Mouse (Mus musculus): ENCODE data around the gene Slc6a9.
A peak's percentile ranks its signal among the peaks of the same experiment; 100 is the strongest.

Gene Slc6a9

DNA sequence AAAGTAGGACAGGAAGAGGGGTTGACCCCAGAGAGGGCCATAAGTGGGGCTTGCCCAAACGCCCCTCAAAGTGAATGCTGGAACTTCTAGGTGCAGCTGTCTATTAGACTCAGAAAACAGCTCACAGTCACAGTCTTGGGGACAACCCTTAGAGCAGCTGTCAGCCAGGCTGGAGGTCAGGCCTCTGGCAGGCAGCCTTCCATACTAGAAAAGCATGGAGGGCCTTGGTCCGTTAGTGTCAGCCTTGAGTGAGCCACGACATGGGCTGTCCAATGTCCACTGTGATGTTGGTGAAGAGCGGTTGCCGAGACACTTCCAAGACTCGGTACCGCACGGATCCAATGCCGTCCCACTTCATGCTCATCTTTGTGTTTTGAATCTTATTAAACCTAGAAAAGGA is 39.3 kb downstream of the Slc6a9 start:
- DNase-seq (ENCODE audit: low spot score in 2 of 2), result no peak

DNA sequence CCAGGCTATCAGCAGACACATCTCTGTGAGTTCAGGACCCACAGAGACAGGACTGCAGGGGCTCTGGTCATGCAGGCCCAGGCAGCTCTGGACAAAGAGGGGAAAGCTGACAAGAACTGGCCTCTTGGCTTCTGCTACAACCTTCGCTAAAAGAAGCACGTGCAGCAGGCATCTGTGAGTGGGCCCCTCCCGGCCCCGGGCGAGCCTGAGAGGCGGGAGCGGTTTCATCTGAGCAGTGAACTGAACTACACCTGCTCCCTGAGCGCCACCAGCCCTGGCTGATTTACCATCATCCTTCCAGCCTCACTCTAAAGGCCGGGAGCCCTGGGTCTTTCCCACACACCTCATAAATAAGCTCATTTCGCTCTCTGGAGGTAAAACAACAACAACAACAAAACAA is 44.0 kb downstream of the Slc6a9 start:
- DNase-seq (ENCODE audit: low spot score in 2 of 2), result no peak

DNA sequence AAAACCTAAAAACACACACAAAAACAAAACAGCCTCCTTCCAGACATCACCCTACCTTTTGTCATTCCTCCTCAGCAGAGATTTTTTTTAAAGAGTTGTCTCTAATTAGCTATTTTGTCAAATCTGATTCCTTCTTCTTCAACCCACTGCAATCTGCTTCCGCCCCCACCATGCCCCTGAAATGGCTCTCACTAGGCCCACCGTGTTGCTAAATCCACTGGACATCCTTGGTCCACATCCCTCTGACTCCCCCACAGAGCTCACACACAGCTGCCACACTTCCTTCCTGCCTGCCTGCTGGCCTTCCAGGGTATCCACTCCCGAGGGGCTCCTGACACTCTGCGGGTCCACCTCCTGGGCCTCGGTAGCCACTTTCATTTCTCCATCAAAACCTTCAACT is 44.4 kb downstream of the Slc6a9 start:
- no peak for DNase-seq (ENCODE audit: low spot score in 2 of 2)

DNA sequence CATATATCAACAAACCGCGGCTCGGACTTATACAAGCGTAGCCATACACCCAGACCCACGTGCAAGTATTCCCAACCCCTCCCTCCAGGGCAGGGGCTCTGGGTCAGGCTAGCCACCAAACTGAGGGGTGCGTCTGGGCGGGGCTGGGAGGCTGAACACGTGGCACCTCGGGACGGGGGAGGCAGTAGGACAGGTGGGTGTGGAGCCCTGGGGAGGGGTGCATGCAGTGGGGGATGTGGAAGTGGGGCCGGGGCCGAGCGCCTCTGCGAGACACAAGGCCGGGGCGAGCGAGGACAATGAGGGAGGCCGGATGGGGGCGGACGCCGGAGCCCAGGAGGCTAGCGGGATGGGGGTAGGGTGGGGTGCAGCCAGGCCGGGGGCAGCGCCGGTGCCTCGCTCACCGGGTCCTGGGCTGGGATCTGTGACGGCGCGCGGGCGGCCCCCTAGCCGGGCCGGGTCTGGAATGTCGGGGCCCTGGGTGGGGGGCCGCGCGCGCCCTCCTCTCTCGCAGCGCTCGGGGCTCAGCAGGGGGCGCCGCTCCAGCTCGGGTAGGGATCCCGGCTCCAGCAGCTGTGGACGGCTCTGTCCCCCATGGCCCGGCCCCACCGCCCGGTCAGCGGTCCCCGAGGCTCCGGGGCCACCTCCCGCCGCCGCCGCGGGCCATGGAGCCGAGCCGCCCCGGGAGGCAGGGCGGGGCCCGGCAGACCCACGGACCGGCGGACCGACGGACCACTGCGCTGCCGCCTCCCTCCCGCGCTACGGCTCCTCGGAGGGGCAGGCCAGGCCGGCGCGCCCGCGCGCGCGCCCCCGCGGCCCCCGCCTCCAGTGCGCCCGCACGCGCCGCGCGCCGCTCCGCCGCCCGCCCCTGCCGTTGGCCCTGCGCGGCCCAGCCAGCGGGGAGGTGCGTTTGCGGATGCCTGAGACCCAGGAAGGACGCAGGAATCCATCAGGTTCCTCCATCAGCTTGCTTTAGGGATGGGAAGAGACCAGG is 48.7 kb downstream of the Slc6a9 start, which contains the start of gene B4galt2:
Gene B4galt2 (minus strand): TSS at position 787 of the 991 bp plus-strand sequence.
- DNase-seq (ENCODE audit: low spot score in 2 of 2), result peak; percentile 74 to 80

DNA sequence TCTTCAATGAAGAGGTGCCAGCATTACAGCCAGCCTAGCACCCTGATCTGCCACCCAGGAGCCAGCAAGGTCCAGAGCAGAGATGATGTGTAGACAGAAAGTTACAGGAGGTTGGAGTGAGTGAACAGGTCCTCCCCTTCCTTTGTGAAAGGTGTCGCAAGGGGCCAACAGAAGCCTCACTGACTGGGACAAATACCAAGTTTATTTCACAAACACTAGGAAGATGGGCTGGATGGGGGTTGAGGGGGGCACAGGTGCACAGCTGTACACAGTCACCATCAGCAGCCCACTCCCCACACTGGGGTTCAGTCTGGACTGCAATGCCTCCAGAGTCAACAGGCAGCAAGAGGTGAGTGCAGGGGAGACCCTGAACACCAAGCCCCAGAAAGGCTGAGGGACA is 49.8 kb downstream of the Slc6a9 start:
- no peak for DNase-seq (ENCODE audit: low spot score in 2 of 2)

DNA sequence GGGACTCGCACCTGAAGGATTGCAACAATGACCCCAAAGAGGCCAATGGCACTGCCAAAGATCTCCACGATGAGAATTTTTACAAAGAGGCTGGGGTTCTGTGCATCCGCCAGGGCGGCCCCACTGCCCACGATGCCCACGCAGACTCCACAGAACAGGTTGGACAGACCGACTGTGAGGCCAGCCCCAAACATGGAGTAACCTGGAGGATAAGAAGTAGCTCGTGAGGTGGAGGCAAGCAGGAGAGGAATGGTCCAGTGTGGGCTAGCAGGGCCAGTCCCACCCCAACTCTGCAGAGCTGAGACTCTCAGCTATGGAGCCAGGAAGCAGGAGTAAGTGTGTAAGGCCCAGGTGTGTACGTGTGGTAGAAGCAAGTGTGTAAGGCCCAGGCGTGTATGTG is 50.8 kb downstream of the Slc6a9 start:
- DNase-seq (ENCODE audit: low spot score in 2 of 2), result no peak

DNA sequence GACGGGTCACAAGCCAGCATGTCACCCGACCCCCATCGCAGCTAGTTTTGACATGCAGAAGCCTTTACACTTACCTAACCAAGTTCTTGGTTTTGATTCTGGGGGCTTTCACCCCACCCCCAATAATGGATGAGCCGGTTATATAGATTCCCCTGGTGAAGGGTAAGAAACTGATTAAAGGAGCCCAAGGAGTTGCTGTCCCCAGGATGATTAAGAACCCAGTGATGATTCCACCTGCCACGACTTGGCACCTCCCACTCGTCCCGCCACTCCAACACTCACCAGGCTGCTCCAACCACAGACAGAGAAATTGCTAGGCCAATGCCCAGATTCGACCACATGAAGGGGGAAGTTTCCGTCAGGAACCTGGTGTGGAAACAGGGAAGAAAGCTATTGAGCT is 51.7 kb downstream of the Slc6a9 start:
- DNase-seq (ENCODE audit: low spot score in 2 of 2), result no peak

DNA sequence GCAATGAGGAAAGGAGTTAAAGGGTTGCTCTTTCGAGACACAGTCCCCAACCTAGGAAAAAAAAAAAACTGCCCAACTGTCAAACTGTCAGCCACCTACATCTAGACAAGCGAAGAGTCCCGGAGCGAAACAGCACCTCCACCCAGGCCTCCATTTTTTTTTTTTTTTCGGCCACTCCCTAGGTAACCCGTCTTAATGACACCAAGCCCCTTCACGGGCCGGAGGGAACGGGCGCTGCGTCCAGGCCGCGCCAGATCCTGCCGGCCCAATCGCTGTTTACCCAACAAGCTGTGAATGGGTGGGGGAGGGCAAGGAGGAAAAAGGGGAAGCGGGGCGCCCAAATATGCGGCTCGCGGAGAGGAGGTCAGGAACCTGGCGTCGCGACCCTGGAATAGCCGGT is 52.3 kb downstream of the Slc6a9 start:
- DNase-seq (ENCODE audit: low spot score in 2 of 2), result no peak

DNA sequence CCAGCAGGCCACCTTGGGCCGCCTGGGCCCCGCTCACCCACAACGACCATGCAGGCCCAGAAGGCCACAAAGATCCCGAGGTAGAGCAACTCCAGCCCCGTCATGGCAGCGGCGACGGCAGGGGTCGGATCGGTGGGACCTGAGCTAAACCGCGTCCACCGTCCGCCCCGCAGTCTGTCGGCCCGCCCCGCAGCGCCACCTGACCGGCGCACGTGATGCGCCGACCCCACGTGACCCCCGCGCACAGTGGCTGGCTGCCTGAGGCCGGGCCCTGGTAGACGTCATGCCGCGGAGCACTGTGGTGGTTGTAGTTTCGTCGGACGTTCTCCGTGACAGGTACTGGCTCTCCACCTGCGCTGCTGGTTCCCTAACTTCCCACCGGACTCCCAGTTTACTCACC is 52.8 kb downstream of the Slc6a9 start, which contains the start of gene Atp6v0b:
Gene Atp6v0b (minus strand): TSS at position 201 of the 400 bp plus-strand sequence.
- DNase-seq (ENCODE audit: low spot score in 2 of 2), result peak; percentile 98

DNA sequence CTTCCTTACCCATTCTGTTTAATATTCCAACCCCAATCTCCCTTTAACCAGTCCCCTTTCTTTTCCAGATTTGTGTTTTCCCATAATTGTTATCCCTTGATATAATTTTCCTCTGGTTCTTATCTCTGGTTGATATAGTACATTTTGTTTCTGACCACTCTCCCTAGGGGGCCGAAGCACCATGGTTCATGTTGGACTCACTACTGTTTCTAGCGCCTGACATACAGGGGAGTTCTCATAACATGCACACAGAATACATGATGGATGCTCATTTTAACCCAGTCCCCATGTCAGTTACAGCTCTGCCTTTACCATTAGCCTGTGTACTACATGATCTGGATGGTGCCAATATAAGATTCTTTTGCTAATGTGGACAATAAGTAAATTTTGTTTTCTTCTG is 53.6 kb downstream of the Slc6a9 start:
- DNase-seq (ENCODE audit: low spot score in 2 of 2), result no peak

DNA sequence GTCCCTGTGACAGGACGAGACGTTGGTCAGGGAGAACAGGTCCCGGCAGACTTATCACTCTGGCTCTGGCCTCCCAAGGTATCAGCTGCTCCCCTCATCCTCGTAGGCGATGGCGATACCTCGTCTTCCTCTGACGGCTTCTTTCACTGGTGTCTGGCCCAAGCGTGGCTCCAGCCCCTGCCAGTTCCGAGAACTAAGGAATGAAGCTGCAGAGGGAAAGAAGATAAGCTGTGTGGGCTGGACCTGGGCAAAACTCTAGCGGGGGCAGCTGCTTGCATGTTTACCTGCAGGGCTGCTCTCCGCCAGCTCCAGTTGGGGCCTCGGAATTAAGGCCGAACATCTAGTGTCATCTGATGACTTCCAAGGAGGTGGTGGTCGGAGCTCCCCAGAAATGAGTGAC is 55.2 kb downstream of the Slc6a9 start:
- peak in 1 of 2 experiments; percentile 40 for DNase-seq (ENCODE audit: low spot score in 2 of 2)

DNA sequence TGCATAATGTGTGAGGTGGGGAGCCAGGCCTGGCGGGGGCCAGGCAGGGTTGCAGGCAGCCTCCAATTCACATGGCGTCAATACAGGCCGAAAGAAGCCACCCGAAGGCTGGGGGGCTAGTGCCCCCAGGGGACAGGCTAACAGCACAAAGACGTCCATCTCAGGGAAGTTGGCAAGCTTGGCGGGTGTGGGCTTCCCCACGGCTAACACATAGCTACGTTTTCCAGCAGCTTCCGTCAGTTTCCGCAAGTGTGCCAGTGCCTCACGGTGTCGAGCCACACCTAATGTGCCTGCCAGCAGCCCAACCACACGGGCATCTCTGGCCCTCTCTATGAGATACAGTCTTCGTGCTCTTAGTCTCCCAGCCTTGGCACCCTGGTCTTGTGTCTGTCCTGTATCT is 55.7 kb downstream of the Slc6a9 start:
- peak; percentile 30 to 33 for DNase-seq (ENCODE audit: low spot score in 2 of 2)

DNA sequence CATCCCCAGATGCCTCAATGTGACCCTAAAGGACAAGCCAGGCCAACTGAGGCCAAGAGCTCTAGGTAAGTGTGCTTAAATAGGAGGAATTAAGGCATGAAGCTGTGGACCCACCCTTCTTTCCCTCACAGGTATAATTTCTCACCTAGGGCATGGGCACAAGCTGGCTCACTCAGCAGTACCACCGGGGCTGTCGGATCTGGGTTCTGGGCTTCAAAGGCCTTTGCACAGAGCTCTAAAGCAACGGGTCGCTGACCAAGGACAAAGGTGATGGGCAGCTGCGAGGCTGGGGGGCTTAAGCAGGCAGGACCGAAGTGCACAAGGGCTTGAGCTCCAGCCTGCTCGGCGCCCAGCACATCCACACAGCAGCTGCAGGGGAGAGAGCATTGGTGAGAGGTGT is 56.4 kb downstream of the Slc6a9 start:
- DNase-seq (ENCODE audit: low spot score in 2 of 2), result peak in 1 of 2 experiments; percentile 44

DNA sequence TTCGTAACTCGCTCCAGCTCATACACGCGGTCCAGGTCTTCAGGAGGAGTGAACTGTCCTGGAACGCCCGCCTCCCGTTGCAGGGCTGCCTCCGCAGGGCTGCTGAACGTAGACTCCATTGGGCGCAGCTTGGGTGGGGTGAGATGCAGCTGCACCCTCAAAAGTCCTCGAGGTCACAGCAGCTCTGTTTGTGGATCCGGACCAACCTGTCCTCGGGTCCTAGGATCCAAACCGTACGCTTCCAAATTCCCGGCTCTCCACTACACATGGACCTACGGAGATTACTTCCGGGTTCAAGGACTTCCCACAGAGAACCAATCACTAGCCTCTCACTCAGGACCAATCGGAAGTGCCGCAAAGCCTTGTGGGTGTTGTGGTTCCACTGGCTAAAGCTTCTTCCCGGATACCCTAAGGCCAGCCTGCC is 57.4 kb downstream of the Slc6a9 start, which contains the start of gene Dph2:
Gene Dph2 (minus strand): TSS at position 295 of the 424 bp plus-strand sequence.
- peak; percentile 90 to 94 for DNase-seq (ENCODE audit: low spot score in 2 of 2)

DNA sequence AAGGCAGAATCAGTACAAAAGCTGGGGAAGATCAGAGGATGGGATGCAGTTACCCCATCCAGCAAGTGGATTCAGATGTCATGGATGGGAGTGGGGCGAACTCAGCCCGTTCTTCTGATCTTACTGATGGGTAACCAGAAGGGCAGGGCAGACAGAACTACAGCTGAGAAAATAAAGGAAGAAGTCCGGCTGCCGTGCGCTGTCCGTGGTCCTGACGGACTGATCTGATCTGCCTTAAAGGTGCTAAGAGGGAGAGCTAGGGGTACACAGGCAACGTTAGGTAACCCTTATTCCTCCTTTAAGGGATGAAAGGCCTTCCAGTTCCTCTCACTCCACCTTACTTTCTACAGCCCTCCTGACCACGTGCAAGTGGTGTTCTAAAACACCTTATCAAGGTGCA is 59.1 kb downstream of the Slc6a9 start:
- DNase-seq (ENCODE audit: low spot score in 2 of 2), result no peak

DNA sequence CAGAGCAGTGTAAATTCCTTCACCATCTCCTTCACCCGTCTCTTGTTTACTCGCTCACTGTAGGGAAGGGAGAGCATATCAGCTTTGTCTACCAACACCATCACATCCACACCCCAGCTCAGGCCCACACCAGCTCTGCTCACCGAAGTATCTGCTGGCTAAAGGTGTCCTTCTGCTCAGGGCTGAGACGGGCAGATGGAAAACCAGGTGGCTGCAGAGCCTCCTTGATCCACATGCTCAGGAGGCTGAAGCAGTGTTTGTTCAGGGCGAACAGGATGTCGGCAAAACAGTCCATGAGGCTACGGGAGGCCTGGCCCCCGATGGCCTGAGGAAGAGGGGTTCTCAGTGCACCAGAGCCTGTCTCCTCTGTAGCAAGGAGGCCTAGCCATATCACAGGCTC is 60.3 kb downstream of the Slc6a9 start:
- no peak for DNase-seq (ENCODE audit: low spot score in 2 of 2)

DNA sequence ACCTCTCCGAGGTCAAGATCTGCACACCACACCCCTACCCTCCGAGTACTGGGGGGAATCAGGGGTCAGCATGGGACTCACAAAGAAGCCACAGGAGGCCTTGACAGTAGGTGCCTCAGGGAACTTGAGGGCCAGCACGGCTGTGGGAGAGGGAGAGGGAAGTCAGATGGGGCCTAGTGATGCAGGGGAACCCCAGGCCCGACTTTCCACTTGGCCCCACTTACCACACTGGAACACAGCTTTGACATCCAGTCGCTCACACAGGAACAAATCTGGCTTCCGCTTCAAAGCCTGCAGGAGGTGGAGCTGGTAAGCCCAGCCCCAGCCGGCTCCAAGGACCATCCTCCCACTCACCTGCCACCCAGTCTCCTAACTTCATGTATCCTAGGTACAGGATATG is 61.0 kb downstream of the Slc6a9 start:
- DNase-seq (ENCODE audit: low spot score in 2 of 2), result no peak

DNA sequence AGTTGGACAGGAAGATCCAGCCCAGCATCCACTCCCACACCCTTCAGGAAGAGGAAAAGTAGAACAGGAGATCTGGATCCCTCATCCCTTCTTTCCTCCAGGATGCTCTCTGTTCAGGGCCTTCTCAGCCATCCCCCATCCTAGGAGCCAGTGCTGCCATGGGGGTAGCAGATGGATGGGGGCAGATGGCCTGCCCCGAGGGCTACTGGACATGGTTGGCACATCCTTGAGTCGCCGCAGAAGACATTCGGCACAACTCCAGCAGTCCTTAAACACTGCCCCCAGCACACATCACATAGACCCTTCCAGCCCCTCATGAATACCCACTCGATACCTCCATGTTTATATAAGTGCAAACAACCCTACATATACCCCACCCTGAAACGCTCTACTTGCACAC is 61.7 kb downstream of the Slc6a9 start:
- no peak for DNase-seq (ENCODE audit: low spot score in 2 of 2)

DNA sequence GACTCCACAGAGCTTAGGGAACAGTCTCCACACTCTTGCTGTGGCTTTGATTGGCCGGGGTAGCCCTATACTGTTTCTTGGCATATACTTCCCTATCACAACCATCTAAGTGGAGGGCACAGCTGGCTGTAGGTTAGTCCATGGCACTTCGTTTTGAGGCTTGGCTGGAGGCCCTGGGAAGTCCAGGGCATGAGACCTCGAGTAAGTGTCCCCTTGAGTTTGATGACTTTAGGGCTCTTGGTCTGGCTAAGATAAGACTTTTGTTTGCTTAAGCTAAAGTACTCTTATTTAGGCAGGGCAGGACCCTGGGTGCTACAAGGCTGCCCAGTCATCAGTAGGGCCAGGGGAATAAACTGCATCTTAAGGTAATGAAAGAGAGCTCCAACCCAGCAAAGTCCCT is 63.8 kb downstream of the Slc6a9 start:
- DNase-seq (ENCODE audit: low spot score in 2 of 2), result no peak

DNA sequence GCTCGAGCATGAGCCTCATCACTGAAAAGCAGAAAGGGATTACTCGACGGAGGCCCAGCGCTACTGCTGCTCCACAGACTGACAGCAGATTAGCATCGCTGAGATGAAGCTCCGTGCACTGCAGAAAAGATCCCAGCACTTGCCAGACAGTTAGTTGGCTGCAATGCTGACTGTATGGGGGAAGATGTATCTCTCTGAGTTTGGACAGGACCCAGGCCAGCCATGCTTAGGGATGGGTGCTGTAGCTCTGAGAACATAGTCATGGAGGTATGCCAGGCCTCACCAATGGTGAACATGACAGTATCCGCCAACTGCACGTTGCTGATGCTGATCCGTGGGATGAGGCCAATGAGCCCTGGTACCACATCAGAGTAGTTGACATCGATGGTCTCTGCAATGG is 69.8 kb downstream of the Slc6a9 start:
- DNase-seq (ENCODE audit: low spot score in 2 of 2), result peak; percentile 63 to 74

DNA sequence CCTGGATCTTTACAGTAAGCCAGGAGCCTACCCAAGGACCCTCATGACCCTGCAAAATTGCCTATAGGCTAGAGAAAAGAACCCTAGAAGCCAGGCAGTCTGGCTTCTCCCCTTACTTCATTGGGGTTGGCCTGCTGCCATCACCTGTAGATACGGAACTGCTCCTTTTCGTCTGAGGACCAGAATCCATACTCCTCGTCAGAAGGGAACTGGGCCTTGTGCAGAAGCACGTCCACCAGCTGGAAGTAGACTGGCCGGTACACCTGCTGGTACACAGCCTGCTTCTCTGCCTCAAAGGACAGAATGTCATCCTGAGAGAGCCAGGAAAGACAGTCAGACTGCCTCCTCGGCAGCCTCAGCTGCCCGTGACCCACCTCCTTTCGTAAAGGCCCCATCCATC is 70.5 kb downstream of the Slc6a9 start:
- DNase-seq (ENCODE audit: low spot score in 2 of 2), result peak in 1 of 2 experiments; percentile 28

DNA sequence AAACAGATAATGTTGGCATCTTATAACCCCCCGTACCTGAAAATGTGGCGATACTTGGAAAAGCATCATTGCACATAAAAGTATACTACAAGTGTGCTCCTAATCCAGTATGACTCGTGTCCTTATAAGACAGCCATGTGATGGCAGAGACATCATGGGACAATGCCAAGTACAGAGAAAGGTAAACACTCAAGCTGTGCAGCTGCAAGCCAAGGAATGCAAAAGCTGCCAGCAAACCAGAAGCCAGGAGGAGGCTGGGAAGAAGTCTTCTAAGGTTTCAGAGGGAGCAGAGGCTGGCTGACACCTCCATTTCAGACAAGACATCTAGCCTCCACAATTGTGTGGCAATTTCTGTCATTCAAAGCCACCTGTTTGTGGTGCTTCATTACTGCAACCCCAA is 71.9 kb downstream of the Slc6a9 start:
- no peak for DNase-seq (ENCODE audit: low spot score in 2 of 2)

DNA sequence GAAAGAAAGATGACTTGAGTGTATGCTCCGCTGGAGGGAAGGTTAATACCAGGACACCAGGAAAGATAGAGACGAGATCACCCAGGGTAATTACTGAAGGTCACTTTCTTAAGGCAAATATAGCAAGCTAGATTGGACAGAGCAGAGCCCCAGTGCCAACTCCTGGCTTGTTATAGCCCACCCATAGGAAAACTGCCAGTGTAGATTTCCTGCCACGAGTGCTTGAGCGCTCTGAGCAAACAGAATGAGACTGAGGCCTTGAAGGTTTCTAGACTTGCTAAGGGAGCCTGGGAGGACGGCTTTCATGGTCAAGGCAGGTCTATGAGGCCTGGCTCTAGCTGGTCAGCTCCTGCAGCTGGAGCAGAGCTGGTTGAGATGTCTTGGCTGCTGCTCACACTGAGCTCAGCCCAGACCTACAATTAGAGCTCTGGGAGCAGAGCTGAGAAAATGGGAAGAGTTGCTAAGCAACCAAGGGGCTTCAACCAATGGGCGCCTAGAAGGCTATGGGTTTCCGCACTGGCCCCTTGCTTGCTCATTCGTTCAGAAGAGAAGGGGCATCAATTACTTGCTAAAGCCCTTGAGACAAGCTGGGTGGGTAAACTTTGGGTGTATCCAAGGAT is 74.6 kb downstream of the Slc6a9 start:
- DNase-seq (ENCODE audit: low spot score in 2 of 2), result peak; percentile 73 to 87
